Mouse (Mus musculus) hindbrain, embryonic 12.5 days (tissue): ENCODE measurements at regions not wholly inside any gene's neighbourhood (a gene's known extent, or its start where the extent isn't known, plus 50 kb on each side); places are given as distances from the start of the nearest gene placed in this dataset.

Source experiments
- ATAC-seq: fragments of 200-750 bp; cut with Nextera tagmentation; 2 replicates; pipeline ENCODE4 v1.8.0; 2017; ENCODE audit warnings: moderate TSS enrichment; ENCODE audit not compliant: low FRiP score
- H3K27ac ChIP-seq: fragments of 300-500 bp; sonication (generic); 2 replicates; pipeline ENCODE4 v1.5.1; 2016; ENCODE audit warnings: mild to moderate bottlenecking
- H3K27me3 ChIP-seq: fragments of 300-500 bp; sonication (generic); 2 replicates; pipeline ENCODE4 v1.6.1; 2016; ENCODE audit warnings: mild to moderate bottlenecking
- H3K36me3 ChIP-seq: fragments of 300-500 bp; sonication (generic); 2 replicates; pipeline ENCODE4 v1.6.1; 2016; ENCODE audit warnings: mild to moderate bottlenecking
- H3K4me1 ChIP-seq: fragments of 300-500 bp; sonication (generic); 2 replicates; pipeline ENCODE4 v1.6.1; 2016
- H3K4me2 ChIP-seq: fragments of 300-500 bp; sonication (generic); replicated peaks from 2 replicates; pipeline ENCODE4 v1.6.1; 2016; ENCODE audit warnings: mild to moderate bottlenecking
- H3K4me3 ChIP-seq: fragments of 300-500 bp; sonication (generic); 2 replicates; pipeline ENCODE4 v1.5.1; 2016; ENCODE audit warnings: mild to moderate bottlenecking
- H3K9ac ChIP-seq: fragments of 300-500 bp; sonication (generic); 2 replicates; pipeline ENCODE4 v1.6.1; 2016; ENCODE audit warnings: mild to moderate bottlenecking, moderate library complexity
- H3K9me3 ChIP-seq: fragments of 300-500 bp; sonication (generic); replicated peaks from 2 replicates; pipeline ENCODE4 v1.6.1; 2016; ENCODE audit warnings: mild to moderate bottlenecking
- WGBS: fragments of 180-500 bp; shearing (Covaris S2); methylation state at CpG from one replicate; pipeline ENCODE4 v1.1.7; 2016; 5-methylcytosine and 5-hydroxymethylcytosine counted together

- Histone ChIP-seq H3K27ac (no peak overlapping the region), H3K4me1 (no peaks in the 10 kb centered on the region), H3K4me2 (no peak overlapping the region), H3K27me3 (no peaks in the 10 kb centered on the region), H3K4me3 (no peak overlapping the region), H3K9me3 (no peaks in the 10 kb centered on the region), H3K9ac (no peak overlapping the region), H3K36me3 (no peaks in the 10 kb centered on the region)
- no peak for ATAC-seq
- WGBS, result 81% methylated on average over 6 of the region's 6 CpGs
Measured at GRCm38 (mm10) chr7:95852630-95853029, 318.4 kb upstream of the Tenm4 start.

GRCm38 (mm10) chr7:95853225-95853812 is 317.7 kb upstream of the Tenm4 start:
- H3K4me2 ChIP-seq, result no peak overlapping the region
- 78% methylated on average over 6 of the region's 6 CpGs for WGBS
- no peaks in the 10 kb centered on the region for H3K4me1 ChIP-seq
- no peak overlapping the region for H3K27ac ChIP-seq
- H3K36me3 ChIP-seq, result no peaks in the 10 kb centered on the region
- H3K9ac ChIP-seq, result no peak overlapping the region
- no peaks in the 10 kb centered on the region for H3K27me3 ChIP-seq
- no peaks in the 10 kb centered on the region for H3K9me3 ChIP-seq
- ATAC-seq, result no peak
- H3K4me3 ChIP-seq, result no peak overlapping the region

- H3K4me1 ChIP-seq, result no peaks in the 10 kb centered on the region
- no peak overlapping the region for H3K4me3 ChIP-seq
- H3K4me2 ChIP-seq, result no peak overlapping the region
- H3K9ac ChIP-seq, result no peak overlapping the region
- H3K27me3 ChIP-seq, result no peaks in the 10 kb centered on the region
- ATAC-seq, result no peak
- H3K27ac ChIP-seq, result no peak overlapping the region
- no peaks in the 10 kb centered on the region for H3K36me3 ChIP-seq
- H3K9me3 ChIP-seq, result no peaks in the 10 kb centered on the region
Measured at GRCm38 (mm10) chr7:95858247-95858646, 312.8 kb upstream of the Tenm4 start.

- no peaks in the 10 kb centered on the region for H3K4me1 ChIP-seq
- no peaks in the 10 kb centered on the region for H3K36me3 ChIP-seq
- H3K27me3 ChIP-seq, result no peaks in the 10 kb centered on the region
- no peak overlapping the region for H3K27ac ChIP-seq
- no peak overlapping the region for H3K4me3 ChIP-seq
- H3K9ac ChIP-seq, result no peak overlapping the region
- ATAC-seq, result no peak
- H3K4me2 ChIP-seq, result no peak overlapping the region
- no peaks in the 10 kb centered on the region for H3K9me3 ChIP-seq
- WGBS, result 56% methylated on average over 3 of the region's 3 CpGs
Measured at GRCm38 (mm10) chr7:95864233-95864632, 306.8 kb upstream of the Tenm4 start.

GRCm38 (mm10) chr7:95865270-95865669 is 305.8 kb upstream of the Tenm4 start:
- Histone ChIP-seq H3K4me1 (no peaks in the 10 kb centered on the region), H3K9me3 (no peaks in the 10 kb centered on the region), H3K4me2 (no peak overlapping the region), H3K27me3 (no peaks in the 10 kb centered on the region), H3K4me3 (no peak overlapping the region), H3K9ac (no peak overlapping the region), H3K27ac (no peak overlapping the region), H3K36me3 (no peaks in the 10 kb centered on the region)
- ATAC-seq, result no peak
- 44% methylated on average over 3 of the region's 3 CpGs for WGBS

GRCm38 (mm10) chr7:95868753-95869152 is 302.3 kb upstream of the Tenm4 start:
- H3K9ac ChIP-seq, result no peak overlapping the region
- H3K4me2 ChIP-seq, result no peak overlapping the region
- no peaks in the 10 kb centered on the region for H3K36me3 ChIP-seq
- no peaks in the 10 kb centered on the region for H3K27me3 ChIP-seq
- H3K27ac ChIP-seq, result no peak overlapping the region
- H3K4me3 ChIP-seq, result no peak overlapping the region
- no peaks in the 10 kb centered on the region for H3K4me1 ChIP-seq
- no peaks in the 10 kb centered on the region for H3K9me3 ChIP-seq
- WGBS, result 63% methylated on average over 6 of the region's 6 CpGs
- peak; percentile 29; the same call in 1 of the 2 replicates for ATAC-seq

- Histone ChIP-seq H3K9me3 (no peaks in the 10 kb centered on the region), H3K4me3 (no peak overlapping the region), H3K4me2 (no peak overlapping the region), H3K9ac (no peak overlapping the region), H3K4me1 (0 out of 2 replicates have a peak, but pooled peaks cover 6% of the 10 kb centered on the region), H3K27ac (no peak overlapping the region), H3K36me3 (no peaks in the 10 kb centered on the region), H3K27me3 (no peaks in the 10 kb centered on the region)
- 58% methylated on average over 3 of the region's 3 CpGs for WGBS
- 0 out of 2 replicates have a peak, but pooled peaks have one; percentile 40 for ATAC-seq
Measured at GRCm38 (mm10) chr7:95880576-95881267, 290.3 kb upstream of the Tenm4 start.

GRCm38 (mm10) chr7:95901524-95901923 is 269.5 kb upstream of the Tenm4 start:
- Histone ChIP-seq H3K4me2 (no peak overlapping the region), H3K27ac (no peak overlapping the region), H3K4me1 (no peaks in the 10 kb centered on the region), H3K9me3 (no peaks in the 10 kb centered on the region), H3K9ac (no peak overlapping the region), H3K36me3 (no peaks in the 10 kb centered on the region), H3K27me3 (no peaks in the 10 kb centered on the region), H3K4me3 (no peak overlapping the region)
- no peak for ATAC-seq
- 88% methylated on average over 3 of the region's 3 CpGs for WGBS

GRCm38 (mm10) chr7:95914406-95915080 is 256.5 kb upstream of the Tenm4 start:
- Histone ChIP-seq H3K27ac (no peak overlapping the region), H3K9me3 (no peaks in the 10 kb centered on the region), H3K4me3 (no peak overlapping the region), H3K36me3 (no peaks in the 10 kb centered on the region), H3K27me3 (no peaks in the 10 kb centered on the region), H3K9ac (no peak overlapping the region), H3K4me2 (no peak overlapping the region), H3K4me1 (no peaks in the 10 kb centered on the region)
- 83% methylated on average over 4 of the region's 4 CpGs for WGBS
- no peak for ATAC-seq

- Histone ChIP-seq H3K36me3 (no peaks in the 10 kb centered on the region), H3K27ac (no peak overlapping the region), H3K4me3 (no peak overlapping the region), H3K9ac (no peak overlapping the region), H3K4me1 (no peaks in the 10 kb centered on the region), H3K9me3 (no peaks in the 10 kb centered on the region), H3K4me2 (no peak overlapping the region), H3K27me3 (no peaks in the 10 kb centered on the region)
- 69% methylated on average over 3 of the region's 3 CpGs for WGBS
- ATAC-seq, result peak; percentile 61; the same call in 1 of the 2 replicates
Measured at GRCm38 (mm10) chr7:95919932-95920331, 251.1 kb upstream of the Tenm4 start.

GRCm38 (mm10) chr7:95924805-95925204 is 246.2 kb upstream of the Tenm4 start:
- Histone ChIP-seq H3K4me3 (no peak overlapping the region), H3K27me3 (no peaks in the 10 kb centered on the region), H3K4me2 (no peak overlapping the region), H3K36me3 (no peaks in the 10 kb centered on the region), H3K9ac (no peak overlapping the region), H3K9me3 (no peaks in the 10 kb centered on the region), H3K4me1 (no peaks in the 10 kb centered on the region), H3K27ac (no peak overlapping the region)
- WGBS, result 79% methylated on average over 2 of the region's 2 CpGs
- ATAC-seq, result no peak

GRCm38 (mm10) chr7:95926119-95927039 is 244.7 kb upstream of the Tenm4 start:
- no peak overlapping the region for H3K4me2 ChIP-seq
- H3K9me3 ChIP-seq, result no peaks in the 10 kb centered on the region
- no peaks in the 10 kb centered on the region for H3K27me3 ChIP-seq
- H3K36me3 ChIP-seq, result no peaks in the 10 kb centered on the region
- H3K4me3 ChIP-seq, result no peak overlapping the region
- ATAC-seq, result no peak
- H3K27ac ChIP-seq, result no peak overlapping the region
- 63% methylated on average over 6 of the region's 6 CpGs for WGBS
- H3K9ac ChIP-seq, result no peak overlapping the region
- no peaks in the 10 kb centered on the region for H3K4me1 ChIP-seq
